Mouse (Mus musculus): ENCODE data around the gene Ifnb1. TPM values are rescaled to one million over a fixed set of nuclear protein-coding genes. Genes with fewer than 3 reads are reported as not detected.

The Ifnb1 gene
- polyA plus RNA-seq, 1 experiment: not detected

DNA sequence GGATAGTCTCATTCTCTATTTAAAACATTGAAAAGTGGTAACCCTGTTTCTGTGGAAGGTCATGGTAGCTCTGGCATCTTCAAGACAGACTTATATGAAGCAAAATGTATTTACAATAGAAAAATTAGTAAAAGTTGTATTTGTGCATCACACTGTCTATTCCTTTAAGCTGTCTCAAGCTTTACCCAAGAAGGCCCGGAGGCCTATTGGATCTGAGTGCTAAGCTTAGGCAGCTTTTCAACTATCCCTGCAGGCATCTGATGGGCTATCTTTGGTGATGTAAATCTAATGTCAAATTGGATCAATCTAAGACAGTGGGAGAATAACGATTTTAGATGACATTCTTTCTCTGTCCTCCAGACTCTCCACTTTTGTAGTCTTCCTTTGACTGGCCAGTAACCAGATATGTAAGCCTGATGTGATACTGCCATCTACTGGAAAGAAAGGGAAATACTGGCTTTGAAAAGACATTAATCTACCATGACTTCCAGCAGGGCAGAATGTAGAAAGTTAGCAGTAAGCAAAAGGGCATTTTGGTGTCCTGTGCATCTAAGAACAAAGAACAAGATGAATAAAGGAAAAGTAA is 21.2 kb upstream of the Ifnb1 start:
- Histone ChIP-seq H3K4me3 (ENCODE audit: control insufficient read depth, insufficient read depth, low read length) (no peak overlapping the region), H3K36me3 (ENCODE audit: control insufficient read depth, insufficient read depth, low read length) (no peaks in the 10 kb centered on the region), H3K27me3 (ENCODE audit: control insufficient read depth, insufficient read depth, low read length) (no peaks in the 10 kb centered on the region), H3K27ac (ENCODE audit: control insufficient read depth, insufficient read depth, low read length) (no peak overlapping the region), H3K4me1 (replicated peaks; ENCODE audit: control insufficient read depth, insufficient read depth, low read length) (no peaks in the 10 kb centered on the region)
- no peak for TF ChIP-seq POLR2A (IDR thresholded peaks at IDR 0.05; ENCODE audit: control insufficient read depth, extremely low read depth, insufficient read depth, low read length, poor library complexity)
- TF ChIP-seq CTCF (IDR thresholded peaks at IDR 0.05; ENCODE audit: borderline replicate concordance, control insufficient read depth, extremely low read depth, insufficient read depth, low read length, poor library complexity): no peak
- WGBS: 50% methylated on average over 2 of the region's 2 CpGs
- DNase-seq: peak; percentile 6

DNA sequence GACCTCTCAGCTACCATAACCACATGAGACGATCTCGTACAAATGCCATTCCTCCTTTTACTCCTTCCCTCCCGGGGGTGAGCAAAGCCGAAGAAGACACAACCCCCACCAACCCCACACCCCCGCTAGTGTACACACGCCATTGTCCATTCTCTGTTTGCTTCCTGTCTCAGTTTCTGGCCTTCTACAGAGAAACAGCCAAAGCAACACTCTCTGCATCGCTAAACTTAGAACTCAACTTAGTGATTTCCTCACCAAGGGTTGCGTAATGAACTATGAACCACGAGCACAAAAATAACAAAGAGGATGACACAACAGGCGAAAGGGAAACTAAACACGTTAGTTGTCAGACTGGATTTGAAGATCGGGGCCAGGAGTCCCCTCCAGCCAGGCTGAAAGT is 14.8 kb upstream of the Ifnb1 start:
- H3K27ac ChIP-seq (ENCODE audit: control insufficient read depth, insufficient read depth, low read length): no peak overlapping the region
- H3K36me3 ChIP-seq (ENCODE audit: control insufficient read depth, insufficient read depth, low read length): no peaks in the 10 kb centered on the region
- WGBS: 25% methylated on average over 12 of the region's 12 CpGs
- no peak overlapping the region for H3K4me3 ChIP-seq (ENCODE audit: control insufficient read depth, insufficient read depth, low read length)
- H3K4me1 ChIP-seq (replicated peaks; ENCODE audit: control insufficient read depth, insufficient read depth, low read length): peaks cover 3% of the 10 kb centered on the region; the same call in 1 of the 2 replicates
- no peaks in the 10 kb centered on the region for H3K27me3 ChIP-seq (ENCODE audit: control insufficient read depth, insufficient read depth, low read length)
- no peak for DNase-seq
- TF ChIP-seq POLR2A (IDR thresholded peaks at IDR 0.05; ENCODE audit: control insufficient read depth, extremely low read depth, insufficient read depth, low read length, poor library complexity) (no peak), CTCF (IDR thresholded peaks at IDR 0.05; ENCODE audit: borderline replicate concordance, control insufficient read depth, extremely low read depth, insufficient read depth, low read length, poor library complexity) (no peak)

DNA sequence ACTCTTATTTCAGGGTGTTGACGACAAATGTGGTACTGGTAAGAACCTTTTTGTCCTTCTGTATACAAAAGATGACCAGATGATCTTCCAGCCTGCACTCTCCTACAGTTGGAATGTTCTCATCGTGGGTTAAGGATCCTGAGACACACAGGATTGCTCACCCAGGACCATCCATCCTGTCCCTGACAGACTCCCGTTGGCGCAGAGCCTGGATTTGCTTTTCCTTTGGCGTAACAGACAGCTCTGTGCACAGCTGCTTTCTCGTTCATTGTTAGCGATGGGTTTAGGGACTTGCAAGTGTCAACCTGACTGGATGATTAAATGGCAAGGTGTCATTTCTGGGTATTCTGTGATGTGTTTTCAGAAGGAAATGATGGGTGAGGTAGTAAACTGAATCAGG is 14.1 kb upstream of the Ifnb1 start:
- TF ChIP-seq POLR2A (IDR thresholded peaks at IDR 0.05; ENCODE audit: control insufficient read depth, extremely low read depth, insufficient read depth, low read length, poor library complexity) (no peak), CTCF (IDR thresholded peaks at IDR 0.05; ENCODE audit: borderline replicate concordance, control insufficient read depth, extremely low read depth, insufficient read depth, low read length, poor library complexity) (no peak)
- Histone ChIP-seq H3K36me3 (ENCODE audit: control insufficient read depth, insufficient read depth, low read length) (no peaks in the 10 kb centered on the region), H3K27me3 (ENCODE audit: control insufficient read depth, insufficient read depth, low read length) (no peaks in the 10 kb centered on the region), H3K4me1 (replicated peaks; ENCODE audit: control insufficient read depth, insufficient read depth, low read length) (peaks cover 3% of the 10 kb centered on the region; the same call in 1 of the 2 replicates), H3K4me3 (ENCODE audit: control insufficient read depth, insufficient read depth, low read length) (no peak overlapping the region), H3K27ac (ENCODE audit: control insufficient read depth, insufficient read depth, low read length) (no peak overlapping the region)
- 91% methylated on average over 7 of the region's 7 CpGs for WGBS
- DNase-seq: no peak

DNA sequence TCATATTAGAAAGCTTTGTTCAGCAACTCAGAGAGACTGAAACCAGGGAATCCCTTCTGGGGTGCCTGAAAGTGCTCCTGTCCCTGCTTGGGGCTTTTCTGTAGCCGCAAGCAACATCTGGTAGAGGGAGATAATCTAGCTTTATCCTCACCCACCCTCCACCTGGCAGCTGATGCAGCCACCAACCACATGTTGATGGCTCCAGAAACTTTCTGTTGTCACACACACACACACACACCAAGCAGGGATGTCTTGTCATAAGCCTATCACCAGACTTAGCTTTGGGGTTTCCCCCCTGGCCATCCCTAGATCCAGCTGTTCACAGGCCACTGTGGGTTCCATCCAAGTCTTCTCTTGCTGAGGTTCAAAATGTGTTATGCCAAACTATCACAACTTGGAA is 13.2 kb upstream of the Ifnb1 start:
- no peak overlapping the region for H3K4me3 ChIP-seq (ENCODE audit: control insufficient read depth, insufficient read depth, low read length)
- DNase-seq: no peak
- H3K27ac ChIP-seq (ENCODE audit: control insufficient read depth, insufficient read depth, low read length): no peak overlapping the region
- no peaks in the 10 kb centered on the region for H3K36me3 ChIP-seq (ENCODE audit: control insufficient read depth, insufficient read depth, low read length)
- no peaks in the 10 kb centered on the region for H3K27me3 ChIP-seq (ENCODE audit: control insufficient read depth, insufficient read depth, low read length)
- TF ChIP-seq POLR2A (IDR thresholded peaks at IDR 0.05; ENCODE audit: control insufficient read depth, extremely low read depth, insufficient read depth, low read length, poor library complexity) (no peak), CTCF (IDR thresholded peaks at IDR 0.05; ENCODE audit: borderline replicate concordance, control insufficient read depth, extremely low read depth, insufficient read depth, low read length, poor library complexity) (no peak)
- WGBS: 74% methylated on average over 1 of the region's 1 CpGs
- peaks cover 3% of the 10 kb centered on the region; the same call in 1 of the 2 replicates for H3K4me1 ChIP-seq (replicated peaks; ENCODE audit: control insufficient read depth, insufficient read depth, low read length)

DNA sequence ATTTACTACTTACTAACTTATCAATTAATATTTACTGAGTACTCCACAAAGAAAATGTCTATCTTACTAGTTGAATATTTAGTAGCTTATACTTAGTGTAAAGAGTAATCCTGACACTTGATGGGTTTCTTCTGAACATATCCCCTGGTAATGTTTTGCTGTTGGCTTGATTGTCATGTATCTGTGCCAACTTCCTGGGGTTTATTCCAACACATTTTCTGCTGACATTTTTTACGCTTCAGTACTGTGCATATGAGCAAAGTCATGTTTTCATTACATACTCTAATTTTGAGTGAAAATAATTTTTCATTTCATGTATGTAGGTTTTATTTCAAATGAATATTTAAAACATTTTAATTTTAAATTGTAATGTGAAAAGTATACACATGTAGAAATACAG is 12.3 kb upstream of the Ifnb1 start:
- no peaks in the 10 kb centered on the region for H3K36me3 ChIP-seq (ENCODE audit: control insufficient read depth, insufficient read depth, low read length)
- no peak overlapping the region for H3K27ac ChIP-seq (ENCODE audit: control insufficient read depth, insufficient read depth, low read length)
- WGBS: 100% methylated on average over 1 of the region's 1 CpGs
- H3K27me3 ChIP-seq (ENCODE audit: control insufficient read depth, insufficient read depth, low read length): no peaks in the 10 kb centered on the region
- no peak for TF ChIP-seq POLR2A (IDR thresholded peaks at IDR 0.05; ENCODE audit: control insufficient read depth, extremely low read depth, insufficient read depth, low read length, poor library complexity)
- TF ChIP-seq CTCF (IDR thresholded peaks at IDR 0.05; ENCODE audit: borderline replicate concordance, control insufficient read depth, extremely low read depth, insufficient read depth, low read length, poor library complexity): no peak
- H3K4me1 ChIP-seq (replicated peaks; ENCODE audit: control insufficient read depth, insufficient read depth, low read length): peaks cover 3% of the 10 kb centered on the region; the same call in 1 of the 2 replicates
- DNase-seq: no peak
- H3K4me3 ChIP-seq (ENCODE audit: control insufficient read depth, insufficient read depth, low read length): no peak overlapping the region

DNA sequence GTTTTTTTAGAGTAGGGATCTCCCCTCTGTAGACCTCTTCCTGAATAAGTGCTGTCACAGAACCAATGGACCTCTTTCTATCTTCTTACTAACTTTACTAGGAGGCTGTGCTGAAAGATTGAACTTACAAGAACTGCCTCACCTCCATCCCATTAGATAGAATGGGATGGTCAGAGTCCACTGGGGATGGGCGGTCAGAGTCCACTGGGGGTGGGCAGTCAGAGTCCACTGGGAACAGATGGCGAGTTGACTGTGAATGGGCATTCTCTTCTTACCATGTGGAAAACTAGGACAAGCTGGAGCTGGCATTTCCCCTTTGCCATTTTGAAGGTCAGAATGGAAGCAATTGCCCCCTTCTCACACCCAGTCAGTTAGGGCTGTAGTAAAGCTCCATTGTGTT is 10.9 kb upstream of the Ifnb1 start:
- Histone ChIP-seq H3K4me3 (ENCODE audit: control insufficient read depth, insufficient read depth, low read length) (no peak overlapping the region), H3K36me3 (ENCODE audit: control insufficient read depth, insufficient read depth, low read length) (no peaks in the 10 kb centered on the region), H3K27ac (ENCODE audit: control insufficient read depth, insufficient read depth, low read length) (no peak overlapping the region), H3K4me1 (replicated peaks; ENCODE audit: control insufficient read depth, insufficient read depth, low read length) (peaks cover 3% of the 10 kb centered on the region; the same call in 1 of the 2 replicates), H3K27me3 (ENCODE audit: control insufficient read depth, insufficient read depth, low read length) (no peaks in the 10 kb centered on the region)
- 94% methylated on average over 2 of the region's 2 CpGs for WGBS
- TF ChIP-seq POLR2A (IDR thresholded peaks at IDR 0.05; ENCODE audit: control insufficient read depth, extremely low read depth, insufficient read depth, low read length, poor library complexity): no peak
- no peak for TF ChIP-seq CTCF (IDR thresholded peaks at IDR 0.05; ENCODE audit: borderline replicate concordance, control insufficient read depth, extremely low read depth, insufficient read depth, low read length, poor library complexity)
- DNase-seq: no peak

DNA sequence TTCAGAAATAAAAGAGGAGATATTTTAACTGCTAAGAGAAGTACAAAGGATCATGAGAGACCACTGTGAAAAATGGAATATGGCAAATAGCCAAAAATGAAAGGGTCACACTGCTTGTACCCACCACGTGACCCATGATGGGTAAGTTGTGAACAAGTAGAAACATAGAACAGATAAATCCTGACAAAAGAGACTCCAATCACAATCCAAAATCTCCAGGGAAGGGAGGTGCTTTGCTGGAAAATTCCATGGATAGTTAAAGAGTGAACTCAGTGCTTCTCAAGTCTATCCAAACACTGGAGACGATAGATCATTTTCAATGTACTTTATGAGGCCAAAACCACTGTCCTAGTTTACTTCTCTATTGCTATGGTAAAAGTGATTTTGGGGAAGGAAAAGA is 8.3 kb upstream of the Ifnb1 start:
- Histone ChIP-seq H3K4me1 (replicated peaks; ENCODE audit: control insufficient read depth, insufficient read depth, low read length) (no peaks in the 10 kb centered on the region), H3K27ac (ENCODE audit: control insufficient read depth, insufficient read depth, low read length) (no peak overlapping the region), H3K27me3 (ENCODE audit: control insufficient read depth, insufficient read depth, low read length) (no peaks in the 10 kb centered on the region), H3K36me3 (ENCODE audit: control insufficient read depth, insufficient read depth, low read length) (no peaks in the 10 kb centered on the region), H3K4me3 (ENCODE audit: control insufficient read depth, insufficient read depth, low read length) (no peak overlapping the region)
- 94% methylated on average over 2 of the region's 2 CpGs for WGBS
- no peak for TF ChIP-seq POLR2A (IDR thresholded peaks at IDR 0.05; ENCODE audit: control insufficient read depth, extremely low read depth, insufficient read depth, low read length, poor library complexity)
- no peak for TF ChIP-seq CTCF (IDR thresholded peaks at IDR 0.05; ENCODE audit: borderline replicate concordance, control insufficient read depth, extremely low read depth, insufficient read depth, low read length, poor library complexity)
- DNase-seq: no peak

Data from thymus, adult 2 months (tissue).